Mouse (Mus musculus) lung, adult 2 months (tissue): ENCODE measurements around the gene Tsr1. TPM values are rescaled to one million over a fixed set of nuclear protein-coding genes. Genes with fewer than 3 reads are reported as not detected.

Experiments
- DNase-seq: peaks from one replicate; pipeline ENCODE4 v3.0.0; 2022
- H3K4me1 ChIP-seq: fragments of 200-500 bp; 2 replicates; pipeline ENCODE4 v1.6.1; 2011; ENCODE audit warnings: low read length; ENCODE audit not compliant: control insufficient read depth, insufficient read depth
- H3K4me3 ChIP-seq: fragments of 200-500 bp; replicated peaks from 2 replicates; pipeline ENCODE3; 2011; ENCODE audit warnings: low read depth, mild to moderate bottlenecking, control low read depth, low read length; ENCODE audit errors: extremely low read depth
- CTCF ChIP-seq: fragments of 200-500 bp; IDR thresholded peaks from 2 replicates; pipeline ENCODE4 v1.5.1; 2011; ENCODE audit warnings: mild to moderate bottlenecking, low read length, control low read depth; ENCODE audit not compliant: insufficient read depth
- POLR2A ChIP-seq: fragments of 200-500 bp; IDR thresholded peaks from 2 replicates; pipeline ENCODE4 v1.6.1; 2011; ENCODE audit warnings: low read depth, mild to moderate bottlenecking, control low read depth, low read length, borderline replicate concordance; ENCODE audit errors: extremely low read depth
- WGBS: fragments of 180-500 bp; shearing (Covaris S2); methylation state at CpG from one replicate; pipeline ENCODE4 v1.1.7; 2018; 5-methylcytosine and 5-hydroxymethylcytosine counted together
- polyA plus RNA-seq: library from polyadenylated mRNA; depleted of rRNA; stranded (reverse); fragments of >200 nt; gene quantifications from 2 replicates; pipeline ENCODE4 v1.2.3, GENCODE M21; 2012

The Tsr1 gene
- polyA plus RNA-seq, 1 experiment: 7.5 TPM

GRCm38 (mm10) chr11:74894619-74895018 is 3.3 kb upstream of the Tsr1 start:
- H3K4me3 ChIP-seq: no peak overlapping the region
- H3K4me1 ChIP-seq: peaks cover 3% of the 10 kb centered on the region; the same call in 1 of the 2 replicates
- DNase-seq: no peak
- 66% methylated on average over 4 of the region's 4 CpGs for WGBS
- no peak for TF ChIP-seq CTCF
- no peak for TF ChIP-seq POLR2A

DNA sequence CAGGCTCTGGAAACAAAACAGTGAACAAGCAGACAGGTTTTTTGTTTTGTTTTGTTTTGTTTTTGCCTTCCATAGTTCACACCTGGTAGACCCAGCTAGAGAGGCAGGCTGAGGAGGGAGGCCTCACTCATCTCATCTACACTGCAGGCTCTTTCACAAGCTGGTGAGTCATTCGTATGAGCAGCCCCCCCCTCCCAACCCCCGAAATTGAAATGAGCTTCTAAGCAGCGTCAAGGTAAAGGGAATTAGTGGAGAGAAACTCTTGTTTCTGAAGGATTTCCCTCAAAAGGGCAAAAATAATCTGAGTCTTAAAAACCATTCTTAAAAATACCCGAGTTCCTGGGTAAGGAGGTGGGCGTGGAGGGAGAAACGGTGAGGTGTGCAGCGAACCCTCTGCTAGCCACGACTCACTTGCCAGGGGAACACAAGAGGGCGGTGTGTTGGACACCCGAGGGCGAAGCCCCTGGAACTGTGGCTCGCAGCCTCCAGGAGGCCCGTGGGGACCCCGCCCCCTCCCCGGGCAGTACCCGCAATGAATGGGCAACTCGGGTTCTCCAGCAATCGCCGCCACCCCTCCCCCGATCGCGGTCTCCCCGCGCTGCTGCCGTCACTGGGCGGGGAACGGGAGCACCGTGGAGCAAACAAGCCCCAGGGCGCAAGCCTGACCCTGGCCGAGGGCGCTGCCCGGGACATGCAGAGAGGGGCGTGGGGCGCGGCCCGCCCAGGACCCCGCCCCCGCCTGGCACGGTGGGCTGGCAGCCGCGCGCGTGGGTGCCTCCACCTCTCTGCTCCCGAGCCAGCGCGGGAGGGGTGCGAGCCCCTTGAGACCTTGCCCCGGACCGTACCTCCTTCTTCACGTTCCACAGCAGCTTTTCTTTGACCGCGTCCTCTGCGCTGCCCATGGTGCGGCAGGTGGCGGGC is 1.6 kb upstream of the Tsr1 start:
- no peak for TF ChIP-seq POLR2A
- peak; percentile 20; the same call in 1 of the 2 replicates for TF ChIP-seq CTCF
- DNase-seq: peak; percentile 74
- WGBS: 2% methylated on average over 48 of the region's 55 CpGs
- H3K4me3 ChIP-seq: peak overlapping the region; percentile 87
- H3K4me1 ChIP-seq: peaks cover 3% of the 10 kb centered on the region; the same call in 1 of the 2 replicates

GRCm38 (mm10) chr11:74896901-74897677 is 782 bp upstream of the Tsr1 start, which contains the start of gene Sgsm2:
Gene Sgsm2 (minus strand): TSS chr11:74897060.
- Histone ChIP-seq H3K4me3 (peak within 1 kb of the TSS; percentile 87), H3K4me1 (peaks cover 5% of the 10 kb centered on the region; the same call in 1 of the 2 replicates)
- TF ChIP-seq POLR2A: 0 out of 2 replicates have a peak, but pooled peaks have one; percentile 5
- TF ChIP-seq CTCF: no peak
- peak; percentile 67 for DNase-seq
- WGBS: under 1% methylated on average over 67 of the region's 74 CpGs

DNA sequence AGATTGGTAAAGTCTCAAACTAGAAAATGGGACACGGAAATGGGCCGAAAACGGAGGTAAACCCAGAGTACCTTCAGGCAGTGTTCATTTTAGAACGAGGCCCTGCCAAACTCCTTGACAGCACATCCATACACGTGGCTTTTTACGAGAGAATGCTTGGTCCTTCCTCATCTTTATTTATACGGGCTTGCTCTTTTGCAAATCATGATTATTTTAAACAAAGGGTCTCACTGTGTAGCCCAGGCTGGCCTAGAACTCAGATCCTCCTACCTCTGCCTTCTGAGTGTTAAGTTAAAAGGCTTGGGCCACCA is 601 bp downstream of the Tsr1 start:
- DNase-seq: no peak
- 0% methylated on average over 7 of the region's 7 CpGs for WGBS

DNA sequence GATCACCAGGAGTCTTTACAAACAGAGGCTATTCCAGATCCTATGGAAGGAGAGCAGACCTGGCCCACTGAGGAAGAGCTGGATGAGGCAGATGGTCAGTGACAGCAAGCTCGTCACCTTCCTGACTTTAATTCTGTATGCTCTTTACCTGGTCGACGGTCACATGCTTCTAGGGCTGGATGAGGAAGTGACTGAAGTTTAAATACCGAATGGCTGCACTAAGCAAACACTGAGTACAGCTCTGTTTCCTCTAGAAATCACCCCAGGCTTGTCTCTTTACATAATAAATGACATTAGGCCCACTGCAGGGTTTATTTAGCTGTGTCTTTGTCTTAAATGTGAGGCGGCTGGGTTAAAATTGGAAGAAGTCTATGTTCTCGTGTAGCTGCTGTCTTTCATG is 3.7 kb downstream of the Tsr1 start:
- WGBS: 69% methylated on average over 6 of the region's 6 CpGs
- Histone ChIP-seq H3K4me1 (peaks cover 5% of the 10 kb centered on the region; the same call in 1 of the 2 replicates), H3K4me3 (no peak overlapping the region)
- TF ChIP-seq POLR2A: no peak
- no peak for TF ChIP-seq CTCF
- DNase-seq: no peak

More for the DNA sequence above, 601 bp downstream of the Tsr1 start:
- no peak for TF ChIP-seq POLR2A
- TF ChIP-seq CTCF: no peak
- H3K4me3 ChIP-seq: peak overlapping the region; percentile 87
- H3K4me1 ChIP-seq: peaks cover 5% of the 10 kb centered on the region; the same call in 1 of the 2 replicates

DNA sequence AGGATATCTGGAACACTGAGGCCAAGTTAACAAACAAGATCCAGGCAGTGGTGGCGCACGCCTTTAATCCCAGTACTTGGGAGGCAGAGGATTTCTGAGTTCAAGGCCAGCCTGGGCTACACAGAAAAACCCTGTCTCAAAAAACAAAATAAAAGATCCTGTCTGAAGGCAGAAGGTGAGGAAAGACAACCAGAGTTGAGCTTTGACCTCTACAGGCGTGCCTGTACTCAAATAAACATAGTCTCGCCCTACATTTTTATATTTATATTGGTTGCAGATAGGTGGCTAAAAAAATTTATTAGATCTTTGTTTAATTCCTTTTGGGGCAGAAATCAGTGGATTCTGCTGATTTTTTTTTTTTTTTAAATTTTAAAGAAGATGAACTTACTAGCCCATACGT is 4.5 kb downstream of the Tsr1 start:
- peaks cover 5% of the 10 kb centered on the region; the same call in 1 of the 2 replicates for H3K4me1 ChIP-seq
- 90% methylated on average over 5 of the region's 5 CpGs for whole genome bisulfite sequencing
- H3K4me3 ChIP-seq: no peak overlapping the region
- DNase-seq: no peak
- no peak for TF ChIP-seq CTCF

DNA sequence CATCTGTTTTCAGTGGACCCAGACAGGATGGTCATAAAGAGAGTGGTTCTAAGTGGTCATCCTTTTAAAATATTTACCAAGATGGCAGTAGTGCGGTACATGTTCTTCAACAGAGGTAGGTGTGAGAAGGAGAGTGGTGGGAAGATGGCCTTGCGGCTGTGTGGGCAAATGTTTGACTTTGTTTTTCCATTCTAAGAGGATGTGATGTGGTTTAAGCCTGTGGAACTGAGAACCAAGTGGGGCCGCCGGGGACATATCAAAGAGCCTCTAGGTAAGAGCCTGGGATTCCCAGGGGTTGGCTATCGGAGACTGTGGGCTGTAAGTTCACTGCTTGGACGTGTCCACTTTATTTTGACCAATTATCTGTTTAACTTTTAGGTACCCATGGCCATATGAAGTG is 10.0 kb downstream of the Tsr1 start:
- 94% methylated on average over 6 of the region's 6 CpGs for WGBS
- TF ChIP-seq CTCF: no peak
- no peak for TF ChIP-seq POLR2A
- no peak for DNase-seq
- Histone ChIP-seq H3K4me3 (no peak overlapping the region), H3K4me1 (no peaks in the 10 kb centered on the region)

DNA sequence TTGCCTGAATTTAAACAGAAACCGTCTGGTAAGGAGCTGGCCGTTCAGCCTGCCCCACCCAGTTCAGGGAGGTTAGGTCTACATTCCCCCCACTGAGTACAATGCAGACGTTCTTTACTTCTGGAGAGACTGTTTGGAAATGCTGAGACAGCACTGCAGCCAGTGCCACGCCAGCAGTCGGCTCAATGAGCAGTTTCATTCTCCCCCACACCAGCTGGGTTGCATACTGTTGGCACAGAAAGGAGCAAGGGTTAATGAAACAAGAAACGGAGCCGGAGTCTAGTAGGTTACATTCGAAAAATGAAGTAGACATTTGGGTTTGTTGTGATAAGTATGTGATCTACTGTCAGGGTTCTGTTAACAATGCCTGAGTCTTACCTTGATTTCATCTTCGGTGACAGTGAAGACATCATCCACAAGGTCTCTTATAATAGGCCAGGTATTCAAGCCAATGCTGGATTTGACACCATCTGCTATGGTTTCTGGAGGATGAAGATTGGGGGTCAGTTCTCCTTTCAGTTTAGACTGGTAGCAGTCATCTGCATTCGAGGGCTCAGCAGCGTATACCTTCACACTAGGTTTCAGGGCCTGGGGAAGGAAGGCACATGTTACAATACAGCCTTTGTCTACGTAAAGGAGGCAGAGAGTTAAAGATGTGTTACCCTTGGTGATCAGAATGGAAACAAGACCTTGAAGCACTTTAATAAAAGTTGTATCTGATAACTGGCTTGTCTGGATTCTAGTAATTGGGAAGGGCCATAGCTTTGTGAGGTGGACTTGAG is 10.9 kb downstream of the Tsr1 start:
- DNase-seq: no peak
- 73% methylated on average over 12 of the region's 12 CpGs for WGBS
- Histone ChIP-seq H3K4me3 (no peak overlapping the region), H3K4me1 (no peaks in the 10 kb centered on the region)
- TF ChIP-seq CTCF: no peak
- TF ChIP-seq POLR2A: no peak

GRCm38 (mm10) chr11:74909978-74910377 is 12.1 kb downstream of the Tsr1 start:
- WGBS: 90% methylated on average over 4 of the region's 4 CpGs
- no peak overlapping the region for H3K4me3 ChIP-seq
- DNase-seq: no peak
- no peak for TF ChIP-seq CTCF
- TF ChIP-seq POLR2A: no peak
- H3K4me1 ChIP-seq: no peaks in the 10 kb centered on the region
